Mouse (Mus musculus) hindbrain, embryonic 10.5 days (tissue): ENCODE measurements at regions not wholly inside any gene's neighbourhood (a gene's known extent, or its start where the extent isn't known, plus 50 kb on each side); places are given as distances from the start of the nearest gene placed in this dataset.
A peak's percentile ranks its signal among the peaks of the same experiment; 100 is the strongest.

ENCODE experiments used
- DNase-seq: peaks from one replicate; pipeline ENCODE4 v3.0.0-alpha.2; 2017; ENCODE audit warnings: low spot score
- H3K27ac ChIP-seq: fragments of 300-500 bp; sonication (generic); 2 replicates; pipeline ENCODE4 v1.5.1; 2016; ENCODE audit warnings: mild to moderate bottlenecking, moderate library complexity
- H3K27me3 ChIP-seq: fragments of 300-500 bp; sonication (generic); 2 replicates; pipeline ENCODE4 v1.6.1; 2016; ENCODE audit warnings: mild to moderate bottlenecking; ENCODE audit not compliant: poor library complexity, insufficient read depth, severe bottlenecking
- H3K36me3 ChIP-seq: fragments of 300-500 bp; sonication (generic); 2 replicates; pipeline ENCODE4 v1.6.1; 2016; ENCODE audit warnings: mild to moderate bottlenecking, moderate library complexity
- H3K4me1 ChIP-seq: fragments of 300-500 bp; sonication (generic); replicated peaks from 2 replicates; pipeline ENCODE4 v1.6.1; 2016; ENCODE audit warnings: mild to moderate bottlenecking
- H3K4me3 ChIP-seq: fragments of 300-500 bp; sonication (generic); 2 replicates; pipeline ENCODE4 v1.5.1; 2016; ENCODE audit warnings: mild to moderate bottlenecking, moderate library complexity
- H3K9me3 ChIP-seq: fragments of 300-500 bp; sonication (generic); 2 replicates; pipeline ENCODE4 v1.6.1; 2016; ENCODE audit warnings: mild to moderate bottlenecking, moderate library complexity
- WGBS: fragments of 180-500 bp; shearing (Covaris S2); methylation state at CpG from one replicate; pipeline ENCODE4 v1.1.7; 2016; 5-methylcytosine and 5-hydroxymethylcytosine counted together

DNA sequence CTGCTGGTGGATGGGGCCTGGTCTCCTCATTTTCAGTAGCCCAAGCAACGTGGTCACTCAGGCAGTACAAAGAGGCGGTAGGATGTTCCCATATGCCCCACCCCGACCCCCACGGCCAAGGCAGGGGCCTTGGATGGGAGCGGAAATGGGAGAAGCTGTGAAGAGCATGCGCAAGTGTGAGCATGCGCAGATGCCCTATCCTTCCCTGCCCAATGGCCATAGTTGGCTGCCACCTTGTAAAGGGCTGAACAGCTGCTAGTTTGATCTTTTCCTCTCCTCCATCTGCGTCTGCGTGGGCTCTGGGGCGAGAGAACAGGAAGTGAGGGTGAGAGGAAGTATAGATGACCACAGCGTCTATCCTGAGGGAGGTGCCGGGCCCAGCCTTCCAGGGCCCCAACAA lies 200.1 kb upstream of the Zdhhc25 start:
- no peak overlapping the region for H3K27ac ChIP-seq
- WGBS = 84% methylated on average over 12 of the region's 12 CpGs
- H3K4me1 ChIP-seq = peaks cover 8% of the 10 kb centered on the region; the same call in 1 of the 2 replicates
- DNase-seq = no peak
- H3K27me3 ChIP-seq = 0 out of 2 replicates have a peak, but pooled peaks cover 6% of the 10 kb centered on the region
- H3K9me3 ChIP-seq = no peaks in the 10 kb centered on the region
- H3K36me3 ChIP-seq = no peaks in the 10 kb centered on the region
- H3K4me3 ChIP-seq = no peak overlapping the region

DNA sequence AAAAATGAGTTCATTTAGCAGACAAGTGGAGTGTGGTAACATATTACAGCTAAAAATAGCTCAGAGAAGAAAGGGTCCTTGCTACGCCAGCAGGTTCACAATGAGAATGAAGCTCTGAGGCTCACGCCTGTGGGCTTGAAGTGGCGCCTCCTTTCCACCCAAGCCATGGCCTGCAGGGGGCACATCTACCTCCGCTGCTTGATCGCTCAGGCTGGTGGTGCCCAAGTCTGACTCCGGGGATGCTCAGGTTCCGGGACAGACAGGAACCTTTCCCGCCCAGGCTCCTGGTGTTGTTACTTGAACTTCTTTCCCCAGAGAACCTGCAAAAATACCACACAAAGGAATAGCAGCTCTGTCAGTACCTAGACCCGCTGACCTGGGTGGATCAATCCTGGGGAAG lies 199.3 kb upstream of the Zdhhc25 start:
- Histone ChIP-seq H3K9me3 (no peaks in the 10 kb centered on the region), H3K27me3 (0 out of 2 replicates have a peak, but pooled peaks cover 6% of the 10 kb centered on the region), H3K36me3 (no peaks in the 10 kb centered on the region), H3K4me3 (no peak overlapping the region), H3K27ac (no peak overlapping the region), H3K4me1 (peaks cover 8% of the 10 kb centered on the region; the same call in 1 of the 2 replicates)
- DNase-seq = no peak
- WGBS = 56% methylated on average over 9 of the region's 9 CpGs

DNA sequence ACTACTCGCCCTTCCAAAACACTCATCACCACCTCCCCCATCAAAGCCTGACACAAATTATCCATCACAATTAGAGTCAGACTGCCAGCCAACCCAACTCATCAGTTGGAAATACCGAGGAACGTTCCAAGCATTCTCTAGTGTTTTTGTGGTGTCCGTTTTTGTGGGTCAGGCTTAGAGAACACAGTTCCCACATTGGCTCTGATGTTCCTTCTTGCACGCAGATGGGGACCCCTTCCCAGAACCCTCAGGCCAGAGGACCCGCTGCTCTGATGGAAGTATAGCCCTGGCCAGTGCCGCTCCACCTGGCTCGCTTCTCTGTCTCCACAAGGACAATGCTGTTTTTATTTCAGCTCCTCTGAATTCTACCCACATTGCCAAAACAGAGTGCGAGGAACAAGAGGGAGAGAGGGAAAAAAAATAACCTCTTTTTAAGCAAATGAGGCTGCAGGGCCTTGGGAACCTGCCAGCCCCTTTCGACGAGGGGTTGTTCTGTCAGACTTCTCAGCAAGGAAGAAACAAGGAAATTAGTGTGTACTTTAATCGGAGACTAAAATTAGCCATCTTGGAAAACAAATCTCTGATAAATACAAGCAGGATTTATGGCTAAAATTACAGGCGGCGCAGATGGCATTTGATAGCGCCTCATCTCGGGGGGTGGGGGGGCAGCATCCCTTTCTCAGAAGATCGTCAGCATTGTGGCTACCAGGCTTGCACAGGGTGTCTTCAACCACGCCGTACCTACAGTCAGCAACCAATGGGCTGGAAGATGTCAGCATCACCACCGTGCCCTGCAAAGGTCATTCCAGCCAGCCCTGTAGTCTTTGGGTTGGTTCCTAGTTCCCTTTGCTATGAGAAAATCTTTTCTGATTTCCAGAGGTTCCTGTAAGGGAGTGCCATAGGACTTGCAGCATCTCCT lies 191.4 kb upstream of the Zdhhc25 start:
- no peaks in the 10 kb centered on the region for H3K4me1 ChIP-seq
- H3K27ac ChIP-seq = no peak overlapping the region
- no peak for DNase-seq
- no peaks in the 10 kb centered on the region for H3K36me3 ChIP-seq
- 86% methylated on average over 20 of the region's 20 CpGs for WGBS
- H3K9me3 ChIP-seq = peaks cover 12% of the 10 kb centered on the region
- no peak overlapping the region for H3K4me3 ChIP-seq
- H3K27me3 ChIP-seq = no peaks in the 10 kb centered on the region

DNA sequence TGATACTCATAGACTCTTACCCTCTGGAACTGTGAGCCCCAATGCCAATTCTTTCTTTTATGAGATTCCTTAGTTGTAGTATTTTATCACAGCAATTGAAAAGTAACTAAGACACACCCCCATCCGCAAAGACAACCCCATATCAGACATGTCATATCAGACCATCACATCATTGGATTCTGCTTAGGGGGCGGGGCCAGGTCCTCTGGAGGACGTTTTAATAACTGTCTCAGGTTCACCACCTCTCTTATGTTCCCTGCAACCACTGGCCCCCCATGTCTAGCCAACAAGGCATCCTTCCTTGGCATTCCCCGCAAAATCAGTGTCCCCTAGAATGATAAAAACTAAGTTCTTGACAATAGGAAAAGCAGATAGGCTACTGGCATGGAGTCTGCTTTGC lies 185.9 kb upstream of the Zdhhc25 start:
- Histone ChIP-seq H3K27ac (no peak overlapping the region), H3K36me3 (no peaks in the 10 kb centered on the region), H3K9me3 (peaks cover 12% of the 10 kb centered on the region), H3K4me1 (no peaks in the 10 kb centered on the region), H3K4me3 (no peak overlapping the region), H3K27me3 (no peaks in the 10 kb centered on the region)
- DNase-seq = no peak
- 76% methylated on average over 4 of the region's 4 CpGs for WGBS

DNA sequence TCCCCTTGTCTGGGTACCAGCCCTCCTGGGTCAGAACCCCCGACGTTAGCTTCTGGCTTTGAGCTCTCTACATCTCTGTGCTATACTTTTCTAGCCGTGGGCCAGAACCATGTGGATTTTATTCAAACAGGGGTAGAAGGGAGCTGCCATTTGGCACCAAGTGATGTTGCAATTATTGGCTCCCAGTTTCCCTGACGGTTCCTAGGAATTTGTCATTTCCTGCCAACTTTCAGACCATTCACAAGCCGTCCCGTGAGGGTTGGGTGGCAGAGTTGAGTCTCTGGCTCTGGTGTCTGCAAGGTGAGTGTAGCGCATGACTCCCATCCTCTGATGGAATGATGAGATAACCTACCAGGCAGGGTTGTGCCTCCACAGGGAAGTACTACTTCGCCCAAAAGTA lies 181.2 kb upstream of the Zdhhc25 start:
- Histone ChIP-seq H3K4me1 (no peaks in the 10 kb centered on the region), H3K36me3 (no peaks in the 10 kb centered on the region), H3K9me3 (peaks cover 13% of the 10 kb centered on the region), H3K27me3 (no peaks in the 10 kb centered on the region), H3K27ac (no peak overlapping the region), H3K4me3 (no peak overlapping the region)
- DNase-seq = no peak
- WGBS = 78% methylated on average over 8 of the region's 8 CpGs

DNA sequence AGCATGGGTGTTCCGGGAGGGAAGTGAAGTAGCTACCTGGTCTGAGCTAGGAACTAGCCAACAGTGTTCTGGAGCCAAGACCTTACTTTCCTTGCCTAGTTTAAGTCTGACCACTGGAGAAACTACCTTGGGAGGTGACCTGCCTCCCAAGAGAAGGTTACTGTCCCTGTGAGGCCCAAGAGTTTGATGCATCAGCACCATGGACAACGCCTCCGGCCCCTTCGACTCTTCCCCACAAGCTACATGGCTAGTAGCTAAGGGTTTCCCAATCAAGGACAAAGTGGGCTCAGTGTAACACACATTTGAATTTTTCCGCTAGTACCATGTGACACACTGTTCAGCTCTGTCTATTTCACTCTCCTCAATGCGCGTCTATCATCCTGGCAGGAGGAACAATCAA lies 171.7 kb upstream of the Zdhhc25 start:
- WGBS = 72% methylated on average over 7 of the region's 7 CpGs
- Histone ChIP-seq H3K27me3 (no peaks in the 10 kb centered on the region), H3K4me1 (no peaks in the 10 kb centered on the region), H3K9me3 (peaks cover 4% of the 10 kb centered on the region), H3K27ac (no peak overlapping the region), H3K4me3 (no peak overlapping the region), H3K36me3 (no peaks in the 10 kb centered on the region)
- peak; percentile 32 for DNase-seq

DNA sequence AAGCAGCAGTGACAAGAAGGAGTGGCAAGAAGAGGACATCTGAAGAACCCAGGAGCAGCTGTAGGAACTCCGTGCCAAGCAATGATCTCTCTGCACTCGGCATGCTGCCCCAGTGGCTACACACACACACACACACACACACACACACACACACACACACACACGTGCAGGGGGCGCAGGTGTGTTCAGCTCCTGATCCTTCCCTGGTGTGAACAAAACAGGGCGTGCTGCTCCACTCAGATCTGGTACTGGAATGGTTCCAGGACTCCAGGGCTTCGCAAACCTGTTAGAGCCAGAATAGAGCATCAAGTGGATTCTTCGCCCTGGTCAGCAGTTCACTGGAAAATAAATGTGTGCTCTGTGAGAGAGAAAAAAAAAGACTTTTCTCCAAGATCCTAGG lies 169.2 kb upstream of the Zdhhc25 start:
- WGBS = 88% methylated on average over 7 of the region's 7 CpGs
- DNase-seq = no peak
- no peaks in the 10 kb centered on the region for H3K9me3 ChIP-seq
- no peaks in the 10 kb centered on the region for H3K4me1 ChIP-seq
- no peak overlapping the region for H3K4me3 ChIP-seq
- H3K36me3 ChIP-seq = no peaks in the 10 kb centered on the region
- no peak overlapping the region for H3K27ac ChIP-seq
- no peaks in the 10 kb centered on the region for H3K27me3 ChIP-seq

DNA sequence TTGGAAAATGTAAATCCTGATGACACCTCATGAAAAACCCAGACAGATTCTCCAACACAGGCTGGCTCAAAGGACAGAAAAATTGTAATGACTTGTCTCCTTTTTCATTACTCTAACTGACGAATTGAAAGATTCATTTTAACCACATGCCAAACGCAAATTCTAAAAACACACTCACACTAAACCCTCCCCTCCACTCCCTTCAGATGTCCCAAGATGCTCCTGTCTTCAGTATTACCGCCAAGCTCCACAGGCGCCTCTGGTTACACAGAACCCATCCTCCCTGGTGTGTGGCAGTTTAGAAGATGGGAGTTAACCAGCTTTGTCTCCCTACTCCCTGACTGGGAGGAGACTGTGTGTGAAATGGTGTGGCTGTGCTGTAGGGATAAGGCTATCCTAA lies 151.8 kb upstream of the Zdhhc25 start:
- Histone ChIP-seq H3K4me1 (no peaks in the 10 kb centered on the region), H3K4me3 (no peak overlapping the region), H3K27ac (no peak overlapping the region), H3K27me3 (no peaks in the 10 kb centered on the region), H3K9me3 (no peaks in the 10 kb centered on the region), H3K36me3 (no peaks in the 10 kb centered on the region)
- WGBS = 82% methylated on average over 4 of the region's 4 CpGs
- no peak for DNase-seq

DNA sequence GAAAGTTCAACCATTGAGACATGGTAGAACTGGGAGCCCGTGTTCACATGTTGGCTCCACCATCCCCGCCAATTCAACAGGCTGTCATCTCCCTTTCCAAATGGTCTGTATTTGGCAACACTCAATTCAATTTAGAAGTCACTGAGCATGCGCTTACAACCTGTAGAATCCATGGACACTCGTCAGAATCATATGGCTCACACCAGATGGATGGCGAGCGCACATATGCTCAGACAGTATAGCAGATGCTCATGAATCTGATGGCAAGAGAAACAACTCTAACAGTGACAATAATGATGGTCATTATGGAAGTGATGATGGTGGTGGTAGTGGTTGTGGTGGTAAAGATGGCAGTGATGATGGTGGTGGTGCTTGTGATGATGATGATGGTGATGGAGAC lies 148.9 kb upstream of the Zdhhc25 start:
- DNase-seq = no peak
- H3K9me3 ChIP-seq = no peaks in the 10 kb centered on the region
- WGBS = 90% methylated on average over 6 of the region's 6 CpGs
- H3K4me3 ChIP-seq = no peak overlapping the region
- H3K27ac ChIP-seq = no peak overlapping the region
- H3K27me3 ChIP-seq = no peaks in the 10 kb centered on the region
- no peaks in the 10 kb centered on the region for H3K36me3 ChIP-seq
- no peaks in the 10 kb centered on the region for H3K4me1 ChIP-seq

DNA sequence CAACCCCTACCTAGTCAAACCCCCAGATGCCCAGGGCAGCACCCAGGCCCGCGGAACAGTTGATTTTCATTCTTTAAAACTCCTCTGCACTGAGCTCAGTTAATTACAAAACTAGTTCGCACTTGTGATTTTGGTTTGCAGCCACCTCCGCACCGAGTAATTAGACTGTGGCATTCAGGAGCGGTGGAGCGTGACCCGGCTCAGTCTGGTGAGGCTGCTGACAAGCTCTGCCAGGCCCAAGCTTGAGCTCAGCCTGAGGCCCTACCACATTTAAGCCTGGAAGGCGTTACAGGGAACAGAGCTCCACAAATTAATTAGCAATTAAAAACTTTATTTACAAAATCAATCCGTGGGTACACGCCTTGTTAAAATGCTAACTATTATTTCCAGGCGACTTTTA lies 132.0 kb upstream of the Zdhhc25 start:
- peaks cover 15% of the 10 kb centered on the region; the same call in 1 of the 2 replicates for H3K4me1 ChIP-seq
- H3K27me3 ChIP-seq = peaks cover 37% of the 10 kb centered on the region; the same call in 1 of the 2 replicates
- no peaks in the 10 kb centered on the region for H3K36me3 ChIP-seq
- 32% methylated on average over 12 of the region's 12 CpGs for WGBS
- peak; percentile 38 for DNase-seq
- no peak overlapping the region for H3K4me3 ChIP-seq
- H3K27ac ChIP-seq = no peak overlapping the region
- no peaks in the 10 kb centered on the region for H3K9me3 ChIP-seq

DNA sequence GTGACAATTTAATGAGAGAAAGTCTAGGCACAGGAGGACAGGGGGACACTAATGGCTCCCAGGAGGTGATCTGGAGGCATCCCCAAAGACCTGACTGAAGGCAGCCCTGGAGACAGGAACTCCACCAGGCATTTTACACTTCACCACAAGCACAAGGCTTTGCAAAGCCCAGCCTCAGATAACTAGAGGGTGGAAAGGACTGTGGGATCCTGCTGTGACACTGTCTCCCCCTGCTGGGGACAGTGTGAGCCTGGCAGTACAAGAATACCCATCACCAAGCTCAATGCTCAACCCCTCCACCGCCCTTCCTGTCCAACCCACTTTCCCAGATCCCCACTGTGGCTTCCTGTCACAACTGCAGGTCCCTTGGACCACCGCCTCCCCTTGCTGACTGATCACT lies 131.3 kb upstream of the Zdhhc25 start:
- H3K9me3 ChIP-seq = no peaks in the 10 kb centered on the region
- H3K27ac ChIP-seq = no peak overlapping the region
- no peak overlapping the region for H3K4me3 ChIP-seq
- no peaks in the 10 kb centered on the region for H3K36me3 ChIP-seq
- peak; percentile 55 for DNase-seq
- peaks cover 37% of the 10 kb centered on the region; the same call in 1 of the 2 replicates for H3K27me3 ChIP-seq
- 30% methylated on average over 2 of the region's 2 CpGs for WGBS
- peaks cover 20% of the 10 kb centered on the region; the same call in 1 of the 2 replicates for H3K4me1 ChIP-seq

DNA sequence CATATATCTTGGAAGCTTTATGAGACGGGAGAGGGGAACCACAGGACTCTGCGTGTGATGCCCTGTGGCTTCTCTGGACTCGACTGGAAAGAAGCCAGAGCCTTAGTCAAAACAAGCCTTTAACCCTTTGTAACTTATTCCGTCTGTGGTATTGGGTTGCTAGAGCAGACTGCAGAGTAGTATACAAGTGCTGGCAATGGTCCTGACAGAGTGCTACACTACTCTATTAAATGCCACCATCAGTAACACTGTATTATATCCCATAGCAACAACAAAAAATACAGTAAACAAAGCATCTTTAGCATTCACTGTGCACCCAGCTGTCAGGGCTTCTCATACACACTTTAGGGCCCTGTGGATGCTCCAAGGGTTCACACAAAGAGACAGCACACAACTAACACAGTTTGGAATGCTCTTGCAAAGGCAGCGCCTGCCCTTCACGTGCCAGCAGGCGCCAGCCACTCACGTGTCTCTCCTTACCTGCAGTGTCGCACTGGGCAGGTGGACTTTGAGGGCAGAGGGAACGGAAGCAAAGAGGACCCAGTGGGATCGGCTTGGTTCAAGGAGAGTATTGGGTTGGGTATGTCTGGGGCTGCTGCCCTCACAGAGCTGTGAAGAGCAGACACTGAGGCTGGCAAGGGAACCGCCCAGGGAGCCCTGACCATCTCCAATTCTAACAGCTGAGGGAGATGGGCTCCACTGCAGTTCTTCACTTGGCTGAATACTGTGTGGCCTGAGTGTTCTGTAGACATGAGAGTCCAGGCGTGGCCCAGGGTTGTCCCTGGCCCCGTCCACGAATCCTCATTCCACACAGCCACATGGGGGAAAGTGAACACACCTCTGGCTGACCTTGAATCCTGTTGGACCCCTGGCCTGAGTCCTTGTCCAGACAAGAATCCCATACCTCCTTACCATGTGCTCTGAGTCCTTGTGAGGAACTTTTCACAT lies 130.3 kb upstream of the Zdhhc25 start:
- H3K9me3 ChIP-seq = no peaks in the 10 kb centered on the region
- no peak overlapping the region for H3K4me3 ChIP-seq
- H3K27me3 ChIP-seq = peaks cover 37% of the 10 kb centered on the region; the same call in 1 of the 2 replicates
- WGBS = 79% methylated on average over 15 of the region's 15 CpGs
- no peak for DNase-seq
- H3K27ac ChIP-seq = no peak overlapping the region
- H3K36me3 ChIP-seq = no peaks in the 10 kb centered on the region
- peaks cover 20% of the 10 kb centered on the region; the same call in 1 of the 2 replicates for H3K4me1 ChIP-seq
